Mouse (Mus musculus) cerebellum, adult 9-10 months (tissue): ENCODE measurements at regions not wholly inside any gene's neighbourhood (a gene's known extent, or its start where the extent isn't known, plus 50 kb on each side); places are given as distances from the start of the nearest gene placed in this dataset.
"Not testable (repeated sequence)": the region's sequence is repeated elsewhere in the genome, so short reads cannot be mapped to it uniquely, and the experiment has no call there.

Experiments used
- DNase-seq: peaks from one replicate; pipeline ENCODE4 v3.0.0; 2022

GRCm38 (mm10) chr13:97331072-97331471, 90.2 kb downstream of the Enc1 start:
- DNase-seq: no peak

GRCm38 (mm10) chr13:97321307-97321706, 80.4 kb downstream of the Enc1 start:
- not testable (repeated sequence) for DNase-seq

GRCm38 (mm10) chr13:97320756-97321155, 79.9 kb downstream of the Enc1 start:
- no peak for DNase-seq

- no peak for DNase-seq
These were observed 79.4 kb downstream of the Enc1 start for GRCm38 (mm10) chr13:97320298-97320697.

DNA sequence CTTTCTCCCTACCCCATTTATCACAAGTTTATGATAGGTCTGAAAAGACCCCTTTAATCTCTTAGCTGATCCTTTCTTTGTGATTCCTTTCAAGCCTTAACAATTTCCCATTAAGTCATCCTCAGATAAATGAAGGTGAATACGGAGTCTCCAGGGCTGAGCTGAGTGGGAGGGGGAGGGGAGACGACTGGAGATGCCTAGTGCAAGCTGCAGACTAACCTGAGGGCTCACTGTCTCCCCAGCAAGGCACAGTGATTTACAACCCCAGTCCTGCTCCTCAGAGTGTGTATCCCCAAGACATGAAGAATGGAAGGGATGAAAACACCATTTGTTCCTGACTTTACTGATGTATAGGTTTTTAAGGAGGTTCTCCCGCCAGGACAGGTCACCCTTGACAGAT, 76.7 kb downstream of the Enc1 start:
- DNase-seq: no peak

DNA sequence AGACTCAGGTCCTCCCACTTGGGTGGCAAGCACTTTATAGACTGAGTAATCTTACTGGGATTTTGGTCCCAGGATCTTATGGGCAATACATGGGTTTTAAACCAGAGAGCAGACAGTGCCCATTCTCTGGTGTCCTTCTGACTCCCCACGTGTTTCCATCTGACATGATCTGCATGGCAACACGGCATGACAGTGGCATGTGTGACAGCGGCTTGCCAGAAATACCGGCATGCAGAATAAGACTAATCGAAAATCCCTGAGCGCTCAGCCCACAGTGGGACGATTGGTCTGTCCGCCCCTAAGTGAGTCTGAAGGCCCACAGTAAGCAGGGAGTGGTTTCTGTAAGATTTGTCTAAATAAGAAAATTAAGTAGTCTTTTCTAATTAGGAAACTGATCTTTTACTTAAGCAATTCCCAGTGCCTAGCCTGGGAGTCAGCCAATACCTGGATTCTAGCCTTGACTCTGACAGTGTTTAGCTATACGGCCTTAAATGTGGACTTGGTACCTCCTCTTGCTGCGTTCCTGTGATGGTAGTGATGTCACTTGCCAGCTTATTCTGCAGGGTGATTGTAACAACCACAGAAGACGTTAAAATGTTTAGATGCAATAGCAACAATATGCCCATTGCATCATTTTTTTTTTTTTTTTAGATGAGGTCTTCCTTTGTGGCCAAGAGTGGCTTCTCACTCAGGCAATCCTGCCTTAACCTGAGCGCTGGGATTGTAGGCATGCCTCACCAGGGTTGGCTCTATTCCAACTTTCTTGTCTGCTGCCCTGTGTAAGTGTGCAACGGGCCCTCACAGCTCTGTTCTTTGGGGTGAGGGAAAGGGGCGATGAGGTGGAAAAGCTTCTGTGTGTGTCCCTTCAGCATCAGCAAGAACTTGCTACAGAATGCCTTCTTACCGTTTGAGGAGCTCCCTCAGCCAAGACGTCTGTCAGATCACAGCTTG, 71.8 kb downstream of the Enc1 start:
- DNase-seq: no peak

DNA sequence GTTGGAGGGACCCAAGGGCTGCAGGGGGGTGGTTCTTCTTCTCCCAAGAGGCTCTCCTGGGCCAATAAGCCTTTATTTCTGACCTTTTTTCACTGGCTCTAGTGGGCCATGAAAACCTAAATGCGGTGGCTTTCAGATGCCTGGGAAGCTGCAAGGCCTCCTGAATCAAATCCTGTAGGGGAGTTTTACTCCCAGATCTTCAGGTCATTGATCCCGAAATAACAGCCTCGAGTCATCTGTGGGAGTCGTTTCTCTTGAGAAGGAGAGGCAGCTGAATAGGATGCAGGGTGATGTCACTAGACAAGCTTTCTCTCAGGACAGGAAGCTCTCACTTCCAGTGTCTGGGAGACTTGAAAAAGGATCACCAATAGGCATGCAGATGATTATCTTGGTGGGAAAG, 70.4 kb downstream of the Enc1 start:
- no peak for DNase-seq

GRCm38 (mm10) chr13:97310855-97311189, 69.9 kb downstream of the Enc1 start:
- no peak for DNase-seq

GRCm38 (mm10) chr13:97310186-97310854, 69.4 kb downstream of the Enc1 start:
- no peak for DNase-seq

DNA sequence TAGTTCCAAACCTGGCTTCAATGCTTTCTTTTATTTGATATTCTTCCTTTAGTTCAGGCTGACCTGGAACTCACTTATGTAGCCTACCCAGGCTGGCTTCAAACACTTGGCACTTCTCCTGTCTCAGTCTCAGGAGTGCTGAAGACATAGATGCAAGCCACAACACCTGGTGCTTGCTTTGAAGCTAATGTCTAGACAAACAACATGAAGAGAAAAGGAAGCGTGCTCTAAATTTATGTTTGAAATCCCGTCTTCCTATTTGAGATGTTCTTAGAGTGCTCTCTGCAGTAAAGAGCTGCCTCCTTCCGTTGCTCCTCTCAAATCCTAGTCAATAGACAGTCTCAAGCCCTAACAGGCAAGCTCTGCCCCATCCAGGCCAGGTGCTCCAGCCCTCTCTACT, 68.5 kb downstream of the Enc1 start:
- no peak for DNase-seq

DNA sequence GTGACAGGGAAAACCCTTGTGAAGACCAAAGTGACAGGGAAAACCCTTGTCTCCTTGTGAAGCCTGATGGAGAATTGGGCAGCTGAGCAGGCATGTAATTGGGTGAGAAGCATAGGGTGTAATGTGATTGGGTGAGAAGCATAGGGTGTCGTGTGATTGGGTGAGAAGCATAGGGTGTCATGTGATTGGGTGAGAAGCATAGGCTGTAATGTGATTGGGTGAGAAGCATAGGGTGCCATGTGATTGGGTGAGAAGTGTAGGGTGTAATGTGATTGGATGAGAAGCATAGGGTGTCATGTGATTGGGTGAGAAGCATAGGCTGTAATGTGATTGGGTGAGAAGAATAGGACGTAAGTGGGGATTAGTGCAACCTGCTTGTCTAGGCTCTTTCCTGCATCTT, 67.5 kb downstream of the Enc1 start:
- DNase-seq: no peak
